ENCODE assay signal across 16 mouse cellular contexts in the genomic region with DNA sequence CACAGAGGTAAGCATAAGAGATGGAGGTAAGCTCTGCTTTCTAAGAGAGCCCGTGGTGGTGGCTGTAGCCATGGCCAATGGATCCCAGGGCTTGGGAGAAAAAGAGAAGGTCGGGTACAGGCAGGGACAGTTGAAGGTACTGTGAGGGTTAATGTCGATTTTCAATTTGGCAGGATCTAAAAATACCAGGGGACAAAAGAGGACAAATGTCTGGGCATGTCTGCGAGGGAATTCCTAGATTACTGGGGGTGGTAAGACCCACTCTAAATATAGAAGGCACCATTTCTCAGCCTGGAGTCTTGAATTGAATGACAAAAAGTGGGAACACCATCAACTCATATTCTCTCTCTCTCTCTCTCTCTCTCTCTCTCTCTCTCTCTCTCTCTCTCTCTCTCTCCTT. TPM values are rescaled to one million over a fixed set of nuclear protein-coding genes. Genes with fewer than 3 reads are reported as not detected.
"Had no signal": no experiment of that assay in that cellular context is flagged by ENCODE, and none has a peak within 500 bp of the region (broad histone marks: within the 10 kb centered on the region; RNA-seq: fewer than 3 reads in every experiment).

No protein-coding gene starts in this region.

- H3K9ac ChIP-seq: liver, embryonic 15.5 days; neural tube, embryonic 15.5 days had no signal

- ATAC-seq: lung, postnatal 0 days had no signal

- H3K4me1 ChIP-seq: limb, embryonic 10.5 days; liver, embryonic 15.5 days had no signal

- H3K27me3 ChIP-seq: liver, embryonic 15.5 days; neural tube, embryonic 15.5 days had no signal

- H3K4me2 ChIP-seq: liver, embryonic 11.5 days; liver, embryonic 15.5 days; neural tube, embryonic 15.5 days had no signal

- H3K36me3 ChIP-seq: limb, embryonic 10.5 days; liver, embryonic 15.5 days; neural tube, embryonic 15.5 days had no signal

- DNase-seq: kidney, postnatal 10 days; kidney, postnatal 4 days; lung, adult 2 months; lung, postnatal 36 days; midbrain, embryonic 14.5 days; right cerebral cortex, adult 18-20 months; right cerebral cortex, postnatal 25 days had no signal

- H3K9me3 ChIP-seq: limb, embryonic 10.5 days; liver, embryonic 15.5 days; neural tube, embryonic 15.5 days had no signal

- H3K27ac ChIP-seq: layer of hippocampus, adult 2 months; limb, embryonic 10.5 days; liver, embryonic 15.5 days; neural tube, embryonic 15.5 days had no signal

- H3K4me3 ChIP-seq: layer of hippocampus, adult 2 months; limb, embryonic 10.5 days; liver, embryonic 15.5 days; myocyte; neural tube, embryonic 15.5 days had no signal

RNA-seq across cellular contexts. Expression of a gene that starts 30.8 kb away (rescaled TPM):
- total RNA-seq: layer of hippocampus, adult 2 months; megakaryocyte progenitor cell, adult 5-6 weeks had no signal
- polyA plus RNA-seq: lung, postnatal 0 days; neural tube, embryonic 11.5 days had no signal
